9 mouse cellular contexts compared by ENCODE assay signal in the genomic region with DNA sequence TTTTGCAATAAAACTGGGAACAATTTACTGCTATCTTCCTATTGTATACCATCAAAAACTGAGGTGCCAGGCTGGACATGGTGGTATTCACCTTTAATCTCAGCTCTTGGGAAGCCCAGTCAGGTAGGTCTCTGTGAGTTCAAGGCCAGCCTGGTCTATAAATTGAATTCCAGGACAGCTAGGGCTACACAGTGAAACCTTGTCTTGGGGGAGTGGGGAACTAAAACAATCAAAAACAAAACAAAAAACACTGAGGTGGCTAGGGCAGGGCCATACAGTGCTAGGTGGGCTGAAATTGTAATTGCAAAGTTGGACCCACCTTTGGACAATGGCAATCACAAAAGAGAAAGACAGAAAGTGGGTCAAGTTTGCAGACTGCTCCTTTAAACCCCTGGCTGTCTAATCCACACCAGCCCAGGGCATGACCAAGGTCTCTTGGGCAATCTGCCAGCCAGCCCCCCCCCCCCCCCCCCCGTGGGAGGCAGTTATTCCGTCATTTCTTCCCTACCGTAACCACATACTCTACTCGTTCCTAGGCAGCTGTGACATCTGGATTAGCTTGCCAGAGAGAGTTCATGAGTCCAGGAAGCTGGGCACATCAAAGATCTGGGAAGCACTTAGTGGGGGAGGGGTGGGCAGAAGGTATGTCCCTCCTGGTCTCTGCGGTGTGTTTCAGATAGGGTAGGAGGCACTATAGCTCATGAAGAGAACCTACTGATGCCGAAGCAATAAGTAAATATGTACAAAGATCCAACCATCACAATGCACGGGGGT. TPM values are rescaled to one million over a fixed set of nuclear protein-coding genes. Genes with fewer than 3 reads are reported as not detected.
DNase-seq lines count a peak whose midpoint lies in the region; TF ChIP-seq lines count a peak whose summit lies in the region.
"Had no signal": no experiment of that assay in that cellular context is flagged by ENCODE, and none has a peak within 500 bp of the region (broad histone marks: within the 10 kb centered on the region; RNA-seq: fewer than 3 reads in every experiment).

No protein-coding gene starts in this region.

- no peak for DNase-seq in gastrocnemius, adult 2 months
- no peak for DNase-seq in gastrocnemius, postnatal 36 days
- peak; percentile 89 for DNase-seq in MN1 (ENCODE audit: low spot score)
- DNase-seq in forelimb bud, embryonic 11.5 days (ENCODE audit: low read depth, low spot score) = peak; percentile 94
- peak; percentile 77 for DNase-seq in kidney, postnatal 10 days
- DNase-seq in naive thymus-derived CD4-positive, alpha-beta T cell, adult 2 months (ENCODE audit: low read depth) = peak; percentile 18
- no peak for DNase-seq in urinary bladder, postnatal 4 days (ENCODE audit: low spot score in 2 of 2)
- DNase-seq in frontal cortex, adult 2 months (ENCODE audit: extremely low spot score in 1 of 2, low spot score in 1 of 2) = no peak

- H3K27ac ChIP-seq in gastrocnemius, adult 2 months = peak overlapping the region; percentile 56; the same call in 1 of the 2 replicates
- H3K27ac ChIP-seq: heart, adult 2 months had no signal

- TF ChIP-seq CTCF in gastrocnemius, adult 2 months (IDR thresholded peaks at IDR 0.05) = no peak

- intact Hi-C loops in gastrocnemius, adult 2 months (cut with DNase I) = no loop called here
- intact Hi-C loops in gastrocnemius, postnatal 36 days (cut with DNase I) = no loop called here

- H3K4me3 ChIP-seq in gastrocnemius, adult 2 months = peak overlapping the region; percentile 45
- H3K4me3 ChIP-seq: heart, adult 2 months had no signal

RNA-seq across cellular contexts. Expression of a gene that starts 12.3 kb away (rescaled TPM):
- total RNA-seq in gastrocnemius, adult 2 months (2021) = 1 to 10 TPM; 6.3 to 8.7 TPM
- total RNA-seq in gastrocnemius, postnatal 36 days (2021) = 1 to 10 TPM; 6.8 to 8.3 TPM
- polyA plus RNA-seq in frontal cortex, adult 2 months (2012; rRNA removed) = 8.2 and 10.2 TPM in 2 replicates

Comparison
In these comparisons a context has a peak if more than half of its experiments do, and no peak if none do; other contexts are left out.
1. DNase-seq: peak in MN1 (single experiment), forelimb bud, embryonic 11.5 days (single experiment), kidney, postnatal 10 days (single experiment) and naive thymus-derived CD4-positive, alpha-beta T cell, adult 2 months (single experiment); none in gastrocnemius, adult 2 months (single experiment), gastrocnemius, postnatal 36 days (0 of 2), urinary bladder, postnatal 4 days (0 of 2) and frontal cortex, adult 2 months (0 of 2).